Mouse (Mus musculus) liver, embryonic 16.5 days (tissue): ENCODE measurements around the gene Wnt1. TPM values are rescaled to one million over a fixed set of nuclear protein-coding genes. Genes with fewer than 3 reads are reported as not detected.
"Not testable (repeated sequence)": the region's sequence is repeated elsewhere in the genome, so short reads cannot be mapped to it uniquely, and the experiment has no call there.

Experiments
- ATAC-seq: fragments of 200-750 bp; cut with Nextera tagmentation; 2 replicates; pipeline ENCODE4 v1.8.0; 2017; ENCODE audit warnings: low read depth, mild to moderate bottlenecking, moderate number of reproducible peaks, moderate library complexity
- H3K27ac ChIP-seq: fragments of 300-500 bp; sonication (generic); 2 replicates; pipeline ENCODE4 v1.5.1; 2014; ENCODE audit warnings: mild to moderate bottlenecking, low read length
- H3K27me3 ChIP-seq: fragments of 300-500 bp; sonication (generic); 2 replicates; pipeline ENCODE4 v1.6.1; 2014; ENCODE audit warnings: low read depth, low read length, mixed read lengths; ENCODE audit not compliant: control insufficient read depth, insufficient read depth
- H3K36me3 ChIP-seq: fragments of 300-500 bp; sonication (generic); 2 replicates; pipeline ENCODE4 v1.6.1; 2014; ENCODE audit warnings: mild to moderate bottlenecking; ENCODE audit not compliant: control insufficient read depth, insufficient read depth
- H3K4me1 ChIP-seq: fragments of 300-500 bp; sonication (generic); 2 replicates; pipeline ENCODE4 v1.6.1; 2014; ENCODE audit warnings: low read depth, low read length, mixed read lengths; ENCODE audit not compliant: control insufficient read depth
- H3K4me2 ChIP-seq: fragments of 300-500 bp; sonication (generic); 2 replicates; pipeline ENCODE4 v1.6.1; 2014; ENCODE audit warnings: low read depth, low read length, mixed read lengths
- H3K4me3 ChIP-seq: fragments of 300-500 bp; sonication (generic); 2 replicates; pipeline ENCODE4 v1.5.1; 2014; ENCODE audit warnings: low read depth, mild to moderate bottlenecking, low read length
- H3K9ac ChIP-seq: fragments of 300-500 bp; sonication (generic); 2 replicates; pipeline ENCODE4 v1.6.1; 2014; ENCODE audit warnings: low read depth, low read length
- H3K9me3 ChIP-seq: fragments of 300-500 bp; sonication (generic); replicated peaks from 2 replicates; pipeline ENCODE4 v1.6.1; 2016; ENCODE audit warnings: low read length; ENCODE audit not compliant: control insufficient read depth
- WGBS: fragments of 180-500 bp; shearing (Covaris S2); extraction: QIAGEN DNeasy Blood & Tissue Kit; methylation state at CpG from one replicate; pipeline ENCODE4 v1.1.7; 2014; ENCODE audit not compliant: insufficient replicate concordance; 5-methylcytosine and 5-hydroxymethylcytosine counted together
- polyA plus RNA-seq: library from polyadenylated mRNA; unstranded; fragments of >200 nt; fragmentation: Nextera tagmentation; extraction: Ambion mirVana; gene quantifications from 2 replicates; pipeline ENCODE4 v1.2.1, GENCODE M21; 2015

The Wnt1 gene
- not detected in 2 replicates for polyA plus RNA-seq

DNA sequence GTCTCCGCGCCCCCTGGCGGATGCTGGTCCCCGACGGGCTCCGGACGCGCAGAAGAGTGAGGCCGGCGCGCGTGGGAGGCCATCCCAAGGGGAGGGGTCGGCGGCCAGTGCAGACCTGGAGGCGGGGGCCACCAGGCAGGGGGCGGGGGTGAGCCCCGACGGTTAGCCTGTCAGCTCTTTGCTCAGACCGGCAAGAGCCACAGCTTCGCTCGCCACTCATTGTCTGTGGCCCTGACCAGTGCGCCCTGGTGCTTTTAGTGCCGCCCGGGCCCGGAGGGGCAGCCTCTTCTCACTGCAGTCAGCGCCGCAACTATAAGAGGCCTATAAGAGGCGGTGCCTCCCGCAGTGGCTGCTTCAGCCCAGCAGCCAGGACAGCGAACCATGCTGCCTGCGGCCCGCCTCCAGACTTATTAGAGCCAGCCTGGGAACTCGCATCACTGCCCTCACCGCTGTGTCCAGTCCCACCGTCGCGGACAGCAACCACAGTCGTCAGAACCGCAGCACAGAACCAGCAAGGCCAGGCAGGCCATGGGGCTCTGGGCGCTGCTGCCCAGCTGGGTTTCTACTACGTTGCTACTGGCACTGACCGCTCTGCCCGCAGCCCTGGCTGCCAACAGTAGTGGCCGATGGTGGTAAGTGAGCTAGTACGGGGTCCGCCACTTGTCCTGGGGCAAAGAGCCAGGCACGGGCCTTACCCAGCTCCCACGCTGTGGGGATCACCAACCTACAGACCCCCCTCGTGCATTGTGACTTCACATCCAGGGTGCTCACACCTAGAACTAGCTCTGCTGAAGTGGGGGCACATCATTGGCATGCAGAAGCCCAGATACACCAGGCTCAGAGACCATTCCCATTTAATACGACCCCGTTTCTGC, at the start of gene Wnt1:
Wnt1 (plus strand) TSS at position 197 of the 875 bp plus-strand sequence.
- ATAC-seq, result no peak
- Histone ChIP-seq H3K9ac (no peak within 1 kb of the TSS), H3K27ac (no peak within 1 kb of the TSS), H3K36me3 (no peaks in the 10 kb centered on the region), H3K4me2 (no peak within 1 kb of the TSS), H3K9me3 (no peaks in the 10 kb centered on the region), H3K27me3 (peaks cover 84% of the 10 kb centered on the region), H3K4me3 (peak within 1 kb of the TSS; percentile 17; the same call in 1 of the 2 replicates), H3K4me1 (no peaks in the 10 kb centered on the region; the same call in 1 of the 2 replicates)
- 6% methylated on average over 51 of the region's 51 CpGs for WGBS

DNA sequence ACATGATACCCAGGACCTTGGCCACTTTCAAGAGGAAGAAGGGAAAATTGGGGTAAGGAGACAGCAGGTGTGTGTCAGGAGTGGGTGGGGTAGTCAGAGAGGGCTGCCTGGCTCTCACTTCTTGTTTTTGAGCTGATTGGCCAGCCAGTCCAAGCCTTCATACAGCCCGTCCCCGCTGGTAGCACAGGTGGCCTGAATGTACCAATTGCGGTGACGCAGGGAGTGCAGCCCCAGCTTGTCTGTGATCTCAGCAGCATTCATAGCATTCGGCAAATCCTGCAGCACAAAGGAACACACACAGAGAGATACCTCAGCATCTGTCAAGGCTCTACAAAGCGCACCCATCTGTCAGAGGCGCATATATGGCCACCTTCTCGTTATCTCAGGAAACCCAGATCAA, 49.4 kb upstream of the Wnt1 start:
- Histone ChIP-seq H3K4me3 (no peak overlapping the region), H3K9ac (no peak overlapping the region), H3K4me1 (no peaks in the 10 kb centered on the region; the same call in 1 of the 2 replicates), H3K27ac (no peak overlapping the region), H3K27me3 (no peaks in the 10 kb centered on the region), H3K36me3 (peaks cover 6% of the 10 kb centered on the region), H3K4me2 (no peak overlapping the region), H3K9me3 (no peaks in the 10 kb centered on the region)
- no peak for ATAC-seq
- WGBS, result 81% methylated on average over 8 of the region's 8 CpGs

DNA sequence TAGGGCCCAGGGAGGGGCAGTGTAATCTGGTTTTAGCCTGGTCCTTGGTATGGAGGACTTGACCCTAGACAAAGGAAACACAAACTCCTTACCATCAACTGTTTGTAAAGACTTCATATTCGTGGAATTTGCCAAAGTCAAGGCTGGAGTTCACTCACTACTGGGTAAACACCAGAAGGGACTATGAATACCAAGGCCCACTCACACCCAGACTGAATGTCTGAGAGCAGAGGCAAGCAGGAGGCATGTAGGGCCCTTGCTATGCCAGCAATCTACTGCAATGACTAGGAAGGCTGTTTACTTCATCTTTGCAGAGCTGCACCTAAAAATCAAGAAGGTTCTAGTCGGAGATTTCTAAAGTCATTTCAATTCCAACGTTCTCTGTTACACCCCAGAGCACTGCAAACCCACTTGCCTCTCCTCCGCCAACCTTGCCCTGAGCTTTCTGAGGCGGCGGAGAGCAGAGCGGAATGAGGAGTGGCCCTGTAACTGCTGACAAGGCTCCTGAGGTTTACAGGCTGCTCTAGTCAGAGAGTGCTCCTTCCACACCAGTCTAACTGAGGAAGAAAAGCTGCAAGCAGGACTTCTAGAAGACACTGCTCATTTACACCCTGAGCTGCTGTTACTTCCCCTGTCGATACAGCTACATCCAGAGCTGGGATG, 46.8 kb upstream of the Wnt1 start:
- Histone ChIP-seq H3K4me1 (no peaks in the 10 kb centered on the region; the same call in 1 of the 2 replicates), H3K4me3 (no peak overlapping the region), H3K27me3 (no peaks in the 10 kb centered on the region), H3K9ac (no peak overlapping the region), H3K36me3 (peaks cover 6% of the 10 kb centered on the region), H3K4me2 (no peak overlapping the region), H3K27ac (no peak overlapping the region), H3K9me3 (no peaks in the 10 kb centered on the region)
- 71% methylated on average over 8 of the region's 8 CpGs for WGBS
- no peak for ATAC-seq

DNA sequence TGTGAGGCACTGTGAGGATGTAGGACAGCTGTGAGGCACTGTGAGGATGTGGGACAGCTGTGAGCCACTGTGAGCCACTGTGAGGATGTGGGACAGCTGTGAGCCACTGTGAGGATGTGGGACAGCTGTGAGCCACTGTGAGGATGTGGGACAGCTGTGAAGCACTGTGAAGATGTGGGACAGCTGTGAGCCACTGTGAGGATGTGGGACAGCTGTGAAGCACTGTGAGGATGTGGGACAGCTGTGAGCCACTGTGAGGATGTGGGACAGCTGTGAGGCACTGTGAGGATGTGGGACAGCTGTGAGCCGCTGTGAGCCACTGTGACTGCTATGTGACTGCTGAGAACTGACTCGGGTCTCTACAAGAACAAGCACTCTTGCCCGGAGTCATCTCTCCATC, 45.8 kb upstream of the Wnt1 start:
- H3K27ac ChIP-seq, ATAC-seq, H3K27me3 ChIP-seq, H3K9ac ChIP-seq, H3K36me3 ChIP-seq, H3K4me2 ChIP-seq, H3K9me3 ChIP-seq, H3K4me1 ChIP-seq, H3K4me3 ChIP-seq: not testable (repeated sequence)
- WGBS, result 82% methylated on average over 3 of the region's 3 CpGs

DNA sequence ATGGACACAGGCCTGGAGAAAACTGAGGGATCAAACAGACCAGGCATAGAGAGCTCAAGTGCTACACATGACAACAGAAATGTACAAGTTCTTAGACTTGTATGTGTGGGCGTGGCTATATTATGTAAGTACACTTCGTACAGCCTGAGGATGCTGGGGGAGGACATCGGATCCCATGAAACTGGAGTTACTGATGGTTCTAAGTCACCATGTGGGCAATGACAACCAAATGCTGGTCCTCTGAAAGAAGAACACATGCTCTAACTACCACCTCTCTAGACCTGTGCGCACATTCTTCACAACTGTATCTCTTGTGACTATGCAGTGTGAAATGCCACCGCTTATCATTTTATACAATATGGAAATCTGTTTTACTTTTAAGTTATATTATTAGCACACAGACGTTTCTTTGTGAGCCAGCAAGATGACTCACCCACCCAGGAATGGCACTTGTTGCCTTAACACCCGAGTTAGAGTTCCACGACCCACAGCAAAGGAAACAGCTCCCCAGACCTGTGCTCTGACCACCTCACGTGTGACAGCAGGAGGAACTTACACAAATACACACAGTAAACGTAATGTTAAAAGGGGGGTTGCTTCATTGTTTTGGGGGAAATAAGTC, 43.2 kb upstream of the Wnt1 start:
- ATAC-seq, result no peak
- WGBS, result 66% methylated on average over 10 of the region's 10 CpGs
- no peak overlapping the region for H3K9ac ChIP-seq

DNA sequence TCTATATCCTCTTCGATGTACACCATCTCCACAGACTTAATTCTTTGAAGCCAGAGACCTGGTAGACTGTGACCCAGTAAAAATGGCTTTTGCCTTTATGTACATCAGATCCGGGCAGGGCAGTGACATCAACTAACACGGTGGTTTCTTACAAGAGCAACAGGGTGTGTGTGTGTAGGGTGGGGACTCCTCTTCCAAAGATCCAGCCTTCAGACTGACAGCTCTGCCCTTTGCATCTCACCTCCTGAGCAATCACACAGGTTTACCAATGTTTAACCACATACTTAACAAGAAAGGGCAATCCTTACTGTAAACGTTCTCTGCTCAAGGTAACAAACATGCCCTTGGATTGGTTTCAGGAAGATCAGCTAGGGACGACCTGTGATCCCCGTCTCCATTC, 42.4 kb upstream of the Wnt1 start:
- no peak for ATAC-seq
- Histone ChIP-seq H3K27me3 (no peaks in the 10 kb centered on the region), H3K4me1 (no peaks in the 10 kb centered on the region), H3K36me3 (no peaks in the 10 kb centered on the region), H3K27ac (no peak overlapping the region), H3K9ac (no peak overlapping the region), H3K9me3 (no peaks in the 10 kb centered on the region), H3K4me3 (no peak overlapping the region), H3K4me2 (no peak overlapping the region)
- WGBS, result 57% methylated on average over 6 of the region's 6 CpGs

More for the DNA sequence above, 43.2 kb upstream of the Wnt1 start:
- no peak overlapping the region for H3K4me3 ChIP-seq
- H3K27ac ChIP-seq, result no peak overlapping the region
- H3K27me3 ChIP-seq, result no peaks in the 10 kb centered on the region
- no peak overlapping the region for H3K4me2 ChIP-seq
- no peaks in the 10 kb centered on the region for H3K36me3 ChIP-seq
- H3K4me1 ChIP-seq, result no peaks in the 10 kb centered on the region
- no peaks in the 10 kb centered on the region for H3K9me3 ChIP-seq

DNA sequence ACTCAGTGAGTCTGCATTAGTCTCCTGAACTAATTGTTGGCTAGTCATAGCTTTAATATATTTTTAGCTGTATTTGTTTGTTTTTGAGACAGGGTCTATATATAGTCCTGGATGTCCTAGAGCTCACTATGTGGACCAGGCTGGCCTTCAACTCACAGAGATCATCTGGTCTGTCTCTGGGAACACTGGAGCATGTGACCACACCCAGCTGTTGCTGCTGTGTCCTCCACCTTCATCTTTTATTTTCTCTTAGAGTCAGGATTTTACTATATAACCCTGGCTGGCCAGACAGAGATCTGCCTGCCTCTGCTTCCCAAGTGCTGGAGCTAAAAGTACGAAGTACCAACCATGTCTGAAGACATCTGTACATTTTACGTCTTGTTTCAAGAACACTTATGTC, 40.6 kb upstream of the Wnt1 start:
- Histone ChIP-seq H3K9ac (no peak overlapping the region), H3K27ac (no peak overlapping the region), H3K4me2 (no peak overlapping the region), H3K4me3 (no peak overlapping the region), H3K4me1 (peaks cover 6% of the 10 kb centered on the region), H3K27me3 (no peaks in the 10 kb centered on the region), H3K36me3 (no peaks in the 10 kb centered on the region), H3K9me3 (no peaks in the 10 kb centered on the region)
- ATAC-seq, result no peak
- 69% methylated on average over 2 of the region's 2 CpGs for WGBS

DNA sequence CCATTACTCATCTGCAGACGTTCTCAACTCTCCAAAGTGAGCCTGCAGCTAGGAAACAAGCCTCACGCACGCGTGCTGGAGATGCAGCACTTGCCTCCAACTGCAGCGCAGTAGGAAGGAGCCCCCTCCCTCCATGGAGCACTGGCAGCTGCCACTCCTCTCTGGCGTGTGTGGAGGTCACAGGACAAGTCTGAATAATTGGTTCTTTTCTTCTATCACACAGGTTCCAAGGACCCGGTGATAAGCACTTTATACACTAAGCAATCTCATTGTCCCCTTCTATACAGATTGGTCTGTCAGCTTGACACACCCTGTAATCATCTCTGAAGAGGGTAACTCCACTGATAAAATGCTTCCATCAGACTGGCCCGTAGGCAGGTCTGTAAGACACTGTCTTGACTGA, 36.6 kb upstream of the Wnt1 start:
- Histone ChIP-seq H3K9me3 (no peaks in the 10 kb centered on the region), H3K4me1 (peaks cover 6% of the 10 kb centered on the region), H3K4me2 (no peak overlapping the region), H3K9ac (no peak overlapping the region), H3K36me3 (no peaks in the 10 kb centered on the region; the same call in 1 of the 2 replicates), H3K27me3 (no peaks in the 10 kb centered on the region), H3K27ac (no peak overlapping the region), H3K4me3 (no peak overlapping the region)
- 46% methylated on average over 8 of the region's 8 CpGs for WGBS
- ATAC-seq, result peak; percentile 84
